Mouse (Mus musculus) cerebellum, postnatal 14 days (tissue): ENCODE measurements at regions not wholly inside any gene's neighbourhood (a gene's known extent, or its start where the extent isn't known, plus 50 kb on each side); places are given as distances from the start of the nearest gene placed in this dataset.

ENCODE experiments used
- DNase-seq, 2 experiments: peaks; one replicate each; pipeline ENCODE4 v3.0.0; 2021; ENCODE audit warnings: mixed read lengths in 2 of 2

- DNase-seq = no peak
Observed at GRCm38 (mm10) chr16:8351424-8351823, 73.5 kb downstream of the Tmem114 start.

DNA sequence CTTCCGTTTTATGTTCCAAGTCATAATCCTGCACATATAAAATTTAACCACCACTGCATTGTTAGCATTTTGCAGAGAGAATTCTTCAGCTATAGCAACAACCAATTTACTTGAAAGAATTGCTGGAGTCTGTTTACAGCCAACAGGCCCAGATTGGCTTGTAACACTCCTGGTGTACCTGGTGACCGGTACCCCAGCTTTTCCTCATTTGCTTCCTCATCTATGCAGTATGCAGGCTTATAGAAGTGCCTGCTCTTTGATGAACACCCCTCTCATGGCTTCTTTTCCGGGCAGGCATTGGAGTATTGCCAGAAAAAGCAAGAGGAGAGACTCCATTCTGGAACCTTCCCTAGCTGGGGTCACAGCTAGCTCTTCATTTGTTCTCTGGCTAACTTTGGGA is 75.8 kb downstream of the Tmem114 start:
- DNase-seq = no peak

DNA sequence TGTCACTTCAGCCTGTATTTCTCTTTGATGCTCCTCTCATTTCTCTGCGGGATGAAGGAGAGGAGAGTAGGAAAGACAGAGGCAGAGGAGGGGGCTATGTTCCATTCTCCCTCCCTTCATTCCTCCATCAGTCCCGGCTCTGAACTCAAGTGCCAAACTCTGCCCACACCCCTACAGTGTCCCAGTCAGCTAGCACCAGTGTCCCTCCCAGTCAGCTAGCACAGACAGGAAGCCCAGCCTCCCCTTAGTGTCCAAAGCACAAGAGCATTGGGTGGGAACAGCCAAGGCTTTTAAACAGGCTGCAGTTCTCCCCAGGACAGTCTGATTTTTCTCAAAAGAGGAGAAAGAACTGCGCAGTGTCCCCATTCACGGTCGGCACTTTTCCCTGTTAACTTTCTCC is 76.3 kb downstream of the Tmem114 start:
- no peak for DNase-seq

- DNase-seq = no peak
Observed at GRCm38 (mm10) chr16:8345216-8345615, 79.7 kb downstream of the Tmem114 start.

DNA sequence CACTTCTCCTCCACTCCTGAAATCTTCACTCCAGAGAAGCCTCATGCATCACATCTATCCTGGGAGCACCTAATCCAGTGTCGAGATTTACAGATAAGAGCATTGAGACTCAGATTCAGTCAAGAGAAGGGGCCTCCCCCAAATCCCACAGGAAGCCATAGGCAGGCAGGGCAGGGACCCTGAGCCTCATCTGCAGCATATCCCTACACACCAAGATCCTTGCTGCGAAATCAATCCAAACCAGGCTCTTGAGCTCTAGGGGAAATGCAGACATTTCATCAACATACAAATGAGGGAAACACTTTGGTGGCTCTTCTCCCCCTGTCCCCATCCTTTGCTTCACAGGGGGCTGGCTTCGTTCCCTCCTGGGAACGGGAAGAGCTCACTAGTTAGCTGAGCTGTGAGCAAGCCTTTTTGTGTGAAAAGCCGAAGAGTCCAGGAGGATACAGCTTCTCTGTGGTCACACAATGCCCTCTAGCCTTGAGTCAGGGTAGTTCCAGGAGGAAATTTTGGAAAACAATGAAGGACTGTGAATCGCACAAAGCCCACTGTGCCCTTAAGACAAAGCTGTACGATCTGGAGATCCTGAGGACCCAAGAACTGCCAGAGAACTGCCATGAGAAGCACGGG is 91.7 kb downstream of the Tmem114 start:
- DNase-seq = peak; percentile 64 to 65

DNA sequence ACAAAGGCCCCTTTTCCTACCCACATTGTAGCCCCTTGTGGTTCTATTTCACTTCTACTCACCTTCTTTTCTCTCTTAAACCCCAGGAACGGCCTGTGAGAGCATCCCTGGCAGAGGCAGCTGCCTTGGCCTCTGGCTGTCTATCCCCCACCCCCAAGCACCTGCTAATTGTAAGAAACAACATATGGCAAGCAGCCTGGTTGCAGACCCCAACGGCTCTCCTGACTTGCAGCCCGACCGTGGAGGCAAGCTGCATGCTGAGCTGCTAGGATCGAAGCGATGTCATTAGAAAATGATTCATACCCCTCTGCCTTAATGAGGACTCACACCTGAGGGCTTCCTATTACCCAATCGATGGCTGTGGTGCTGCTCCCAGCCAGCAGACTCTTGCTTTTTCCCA is 112.9 kb downstream of the Tmem114 start:
- peak in 1 of 2 experiments; percentile 10 for DNase-seq

GRCm38 (mm10) chr16:8306389-8306788 is 118.5 kb downstream of the Tmem114 start:
- DNase-seq = no peak
